ENCODE assay signal across 9 mouse cellular contexts in the genomic region with DNA sequence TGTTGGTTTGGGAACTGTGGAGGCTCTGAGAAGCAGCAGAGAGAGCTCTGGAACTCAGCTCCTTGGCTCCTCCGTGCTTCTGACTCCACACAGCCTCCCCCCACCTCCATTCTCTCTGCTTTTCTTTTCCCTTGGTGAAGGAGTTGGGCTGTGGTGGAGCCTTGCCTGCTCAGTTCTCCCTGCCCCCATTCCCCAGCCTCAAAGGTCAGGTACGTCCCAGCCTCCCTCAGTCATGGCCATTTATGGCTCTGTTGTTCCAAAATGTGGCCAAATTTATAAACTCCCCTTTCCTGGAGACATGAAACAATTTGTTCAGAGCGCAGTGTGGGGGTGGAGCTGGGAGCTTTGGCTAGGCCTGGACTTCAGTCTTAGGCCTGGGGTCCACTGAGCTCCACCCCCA. TPM values are rescaled to one million over a fixed set of nuclear protein-coding genes. Genes with fewer than 3 reads are reported as not detected.
DNase-seq lines count a peak whose midpoint lies in the region; ATAC-seq lines count a peak whose summit lies in the region.
"Had no signal": no experiment of that assay in that cellular context is flagged by ENCODE, and none has a peak within 500 bp of the region (broad histone marks: within the 10 kb centered on the region; RNA-seq: fewer than 3 reads in every experiment).

No protein-coding gene starts in this region.

- no peak overlapping the region for H3K9ac ChIP-seq in liver, embryonic 16.5 days (ENCODE audit: low read depth, low read length)
- H3K9ac ChIP-seq in neural tube, embryonic 15.5 days (replicated peaks): no peak overlapping the region
- H3K9ac ChIP-seq in forebrain, embryonic 16.5 days (replicated peaks; ENCODE audit: low read depth, low read length): no peak overlapping the region

- DNase-seq in NIH3T3 (ENCODE audit: low read depth): peak; percentile 55
- DNase-seq in adrenal gland, postnatal 10 days: peak; percentile 67
- peak; percentile 30 to 50 for DNase-seq in heart, postnatal 14 days
- no peak for DNase-seq in cerebellum, postnatal 25 days
- no peak for DNase-seq in midbrain, embryonic 10.5 days (ENCODE audit: low spot score)

- ATAC-seq in liver, embryonic 16.5 days (ENCODE audit: low read depth): peak; percentile 53
- ATAC-seq in neural tube, embryonic 15.5 days (ENCODE audit: low FRiP score): no peak
- ATAC-seq in forebrain, embryonic 16.5 days: no peak

- intact Hi-C loops in heart, postnatal 14 days (cut with DNase I): no loop called here

- peaks cover 12% of the 10 kb centered on the region for H3K4me1 ChIP-seq in liver, embryonic 16.5 days (ENCODE audit: control insufficient read depth, low read depth, low read length)
- no peaks in the 10 kb centered on the region; the same call in 1 of the 2 replicates for H3K4me1 ChIP-seq in neural tube, embryonic 15.5 days
- H3K4me1 ChIP-seq in midbrain, embryonic 10.5 days: peaks cover 6% of the 10 kb centered on the region
- no peaks in the 10 kb centered on the region for H3K4me1 ChIP-seq in forebrain, embryonic 16.5 days (replicated peaks; ENCODE audit: control insufficient read depth, insufficient read depth, low read length)

- no peaks in the 10 kb centered on the region for H3K36me3 ChIP-seq in liver, embryonic 16.5 days (ENCODE audit: control insufficient read depth, insufficient read depth)
- no peaks in the 10 kb centered on the region for H3K36me3 ChIP-seq in neural tube, embryonic 15.5 days
- no peaks in the 10 kb centered on the region for H3K36me3 ChIP-seq in midbrain, embryonic 10.5 days
- H3K36me3 ChIP-seq in forebrain, embryonic 16.5 days (ENCODE audit: control insufficient read depth, insufficient read depth): no peaks in the 10 kb centered on the region

- no peaks in the 10 kb centered on the region for H3K27me3 ChIP-seq in liver, embryonic 16.5 days (ENCODE audit: control insufficient read depth, insufficient read depth, low read depth, low read length)
- H3K27me3 ChIP-seq in neural tube, embryonic 15.5 days (replicated peaks): no peaks in the 10 kb centered on the region
- H3K27me3 ChIP-seq in midbrain, embryonic 10.5 days (ENCODE audit: low read depth, poor library complexity, severe bottlenecking): no peaks in the 10 kb centered on the region
- no peaks in the 10 kb centered on the region for H3K27me3 ChIP-seq in forebrain, embryonic 16.5 days (replicated peaks; ENCODE audit: control insufficient read depth, insufficient read depth, low read length)

- no peaks in the 10 kb centered on the region for H3K9me3 ChIP-seq in liver, embryonic 16.5 days (replicated peaks; ENCODE audit: control insufficient read depth, low read length)
- H3K9me3 ChIP-seq in neural tube, embryonic 15.5 days (replicated peaks): no peaks in the 10 kb centered on the region
- H3K9me3 ChIP-seq in midbrain, embryonic 10.5 days (replicated peaks): no peaks in the 10 kb centered on the region
- no peaks in the 10 kb centered on the region for H3K9me3 ChIP-seq in forebrain, embryonic 16.5 days (ENCODE audit: control insufficient read depth, low read length)

- no peak overlapping the region for H3K4me3 ChIP-seq in liver, embryonic 16.5 days (ENCODE audit: low read depth, low read length)
- no peak overlapping the region for H3K4me3 ChIP-seq in neural tube, embryonic 15.5 days (replicated peaks)
- H3K4me3 ChIP-seq in midbrain, embryonic 10.5 days: no peak overlapping the region
- no peak overlapping the region for H3K4me3 ChIP-seq in forebrain, embryonic 16.5 days (replicated peaks; ENCODE audit: low read length)
- H3K4me3 ChIP-seq: left cerebral cortex, adult 2 months had no signal

- no peak overlapping the region for H3K27ac ChIP-seq in liver, embryonic 16.5 days (ENCODE audit: low read length)
- H3K27ac ChIP-seq in neural tube, embryonic 15.5 days (replicated peaks): no peak overlapping the region
- H3K27ac ChIP-seq in midbrain, embryonic 10.5 days (replicated peaks): no peak overlapping the region
- H3K27ac ChIP-seq in forebrain, embryonic 16.5 days (ENCODE audit: low read length): no peak overlapping the region

- no peak overlapping the region for H3K4me2 ChIP-seq in liver, embryonic 16.5 days (ENCODE audit: low read depth, low read length)
- H3K4me2 ChIP-seq in neural tube, embryonic 15.5 days: no peak overlapping the region
- H3K4me2 ChIP-seq in forebrain, embryonic 16.5 days (ENCODE audit: low read length): no peak overlapping the region

- 49% methylated on average over 3 of the region's 3 CpGs for WGBS in liver, embryonic 16.5 days (ENCODE audit: insufficient replicate concordance)
- WGBS in neural tube, embryonic 15.5 days: 46% methylated on average over 3 of the region's 3 CpGs
- WGBS in midbrain, embryonic 10.5 days: 59% methylated on average over 3 of the region's 3 CpGs
- WGBS in forebrain, embryonic 16.5 days: 56% methylated on average over 3 of the region's 3 CpGs

RNA-seq across cellular contexts. Expression of a gene that starts 34.8 kb away (rescaled TPM):
- total RNA-seq in adrenal gland, postnatal 10 days (2021): 10 to 100 TPM; 63.4 to 81.0 TPM
- 100 to 1,000 TPM; 196 to 205 TPM for total RNA-seq in heart, postnatal 14 days (2021)
- 10.4 and 16.7 TPM in 2 replicates for polyA plus RNA-seq in liver, embryonic 16.5 days (2015; fragmentation: Nextera tagmentation; extraction: Ambion mirVana)
- 18.5 and 28.1 TPM in 2 replicates for polyA plus RNA-seq in neural tube, embryonic 15.5 days (2015; fragmentation: Nextera tagmentation; extraction: Ambion mirVana)
- polyA plus RNA-seq in midbrain, embryonic 10.5 days (2016; fragmentation: Nextera tagmentation; extraction: Ambion mirVana): 40.2 and 45.4 TPM in 2 replicates
- polyA plus RNA-seq in forebrain, embryonic 16.5 days (2015; fragmentation: Nextera tagmentation; extraction: Ambion mirVana): 17.7 and 20.9 TPM in 2 replicates

Comparison
In these comparisons a context has a peak if more than half of its experiments do, and no peak if none do; other contexts are left out.
1. DNase-seq: peak in NIH3T3 (single experiment), adrenal gland, postnatal 10 days (single experiment) and heart, postnatal 14 days (2 of 2); none in cerebellum, postnatal 25 days (0 of 2) and midbrain, embryonic 10.5 days (single experiment).